Mouse (Mus musculus) spleen, adult 2 months (tissue): ENCODE measurements around the gene Nckipsd.

ENCODE experiments used
- CTCF ChIP-seq: fragments of 200-500 bp; IDR thresholded peaks from 2 replicates; pipeline ENCODE4 v1.5.1; 2011; ENCODE audit warnings: mild to moderate bottlenecking, inconsistent platforms; ENCODE audit not compliant: insufficient read depth, insufficient read length, insufficient replicate concordance; ENCODE audit errors: extremely low read depth
- POLR2A ChIP-seq: fragments of 200-500 bp; IDR thresholded peaks from 2 replicates; pipeline ENCODE4 v1.6.1; 2011; ENCODE audit warnings: low read depth, low read length, inconsistent platforms

DNA sequence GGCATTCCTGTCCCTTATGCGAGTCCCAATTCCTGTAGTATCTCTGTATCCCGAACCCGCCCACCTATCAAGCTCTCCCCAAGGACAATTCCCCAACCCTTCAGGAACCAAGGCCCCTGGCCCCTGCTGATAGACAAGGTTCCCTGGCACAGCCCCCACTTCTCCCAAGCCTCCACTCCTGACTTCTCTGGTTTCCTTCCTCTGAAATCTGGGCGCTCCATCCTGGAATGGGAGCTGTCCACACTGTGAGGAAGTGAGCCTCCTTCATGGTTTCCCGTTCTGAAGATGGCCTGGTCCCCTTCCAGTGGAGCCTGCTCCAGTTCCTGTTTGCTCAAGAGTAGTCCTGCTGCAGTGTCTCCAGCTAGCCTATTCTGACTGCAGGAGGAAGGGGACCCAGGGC, 1.0 kb downstream of the Nckipsd start:
- TF ChIP-seq POLR2A (no peak), CTCF (no peak)
